Mouse (Mus musculus): ENCODE measurements around the gene Ccr9. TPM values are rescaled to one million over a fixed set of nuclear protein-coding genes. Genes with fewer than 3 reads are reported as not detected.
A peak's percentile ranks its signal among the peaks of the same experiment; 100 is the strongest.
"Not testable (repeated sequence)": the region's sequence is repeated elsewhere in the genome, so short reads cannot be mapped to it uniquely, and the experiment has no call there.

Gene Ccr9
- polyA plus RNA-seq, 1 experiment from 2014 or later, result 0.17 TPM

GRCm38 (mm10) chr9:123658981-123659380, 19.3 kb upstream of the Ccr9 start:
- H3K4me2 ChIP-seq (replicated peaks), result no peak overlapping the region

DNA sequence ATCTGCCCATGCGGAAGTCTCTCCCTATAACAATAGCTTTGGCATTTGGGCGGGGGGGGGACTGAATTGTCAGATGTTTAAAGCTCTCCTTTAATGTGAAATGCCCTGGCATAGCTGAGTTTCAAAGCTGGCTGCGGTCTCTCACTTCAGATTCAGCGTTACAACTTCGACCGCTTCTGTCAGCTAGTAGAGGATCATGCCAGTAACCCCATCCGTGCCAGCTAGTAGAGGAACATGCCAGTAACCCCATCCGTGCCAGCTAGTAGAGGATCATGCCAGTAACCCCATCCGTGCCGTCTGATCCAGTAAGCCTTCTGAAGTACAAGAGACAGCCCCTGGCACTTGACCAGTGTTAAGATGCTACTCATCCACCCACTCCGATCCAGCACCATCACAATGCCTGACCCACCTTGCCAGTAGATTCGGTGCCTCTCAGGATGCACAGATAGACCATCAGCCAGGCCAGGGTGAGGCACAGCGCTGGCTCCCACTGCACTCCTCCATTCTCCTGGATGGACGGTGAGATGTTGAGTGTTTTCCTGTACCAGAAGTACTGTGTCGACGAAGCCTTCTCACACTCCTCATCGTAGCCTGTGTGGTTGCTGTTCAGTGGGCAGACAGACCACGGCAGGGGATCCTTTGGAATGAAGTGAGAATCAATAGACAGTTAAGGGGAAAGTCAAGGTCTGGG, 18.1 kb upstream of the Ccr9 start:
- H3K27me3 ChIP-seq; ATAC-seq (ENCODE audit: insufficient number of reproducible peaks, low FRiP score, low TSS enrichment, low read depth); H3K27ac ChIP-seq (replicated peaks); H3K9me3 ChIP-seq (replicated peaks); H3K4me1 ChIP-seq; H3K9ac ChIP-seq; H3K4me3 ChIP-seq (replicated peaks); H3K36me3 ChIP-seq; H3K4me2 ChIP-seq (replicated peaks): not testable (repeated sequence)
- 79% methylated on average over 18 of the region's 18 CpGs for WGBS

More at GRCm38 (mm10) chr9:123658981-123659380, 19.3 kb upstream of the Ccr9 start:
- H3K9me3 ChIP-seq (replicated peaks), result no peaks in the 10 kb centered on the region
- H3K4me1 ChIP-seq, result no peaks in the 10 kb centered on the region
- H3K27me3 ChIP-seq, result no peaks in the 10 kb centered on the region
- H3K27ac ChIP-seq (replicated peaks), result no peak overlapping the region
- no peak overlapping the region for H3K9ac ChIP-seq
- no peak for ATAC-seq (ENCODE audit: insufficient number of reproducible peaks, low FRiP score, low TSS enrichment, low read depth)
- no peaks in the 10 kb centered on the region for H3K36me3 ChIP-seq
- H3K4me3 ChIP-seq (replicated peaks), result no peak overlapping the region

GRCm38 (mm10) chr9:123665645-123666044, 12.6 kb upstream of the Ccr9 start:
- Histone ChIP-seq H3K4me3 (replicated peaks) (no peak overlapping the region), H3K27me3 (no peaks in the 10 kb centered on the region), H3K9me3 (replicated peaks) (no peaks in the 10 kb centered on the region), H3K9ac (no peak overlapping the region), H3K4me2 (replicated peaks) (no peak overlapping the region), H3K4me1 (no peaks in the 10 kb centered on the region), H3K36me3 (no peaks in the 10 kb centered on the region), H3K27ac (replicated peaks) (no peak overlapping the region)
- 46% methylated on average over 5 of the region's 5 CpGs for WGBS
- no peak for ATAC-seq (ENCODE audit: insufficient number of reproducible peaks, low FRiP score, low TSS enrichment, low read depth)

DNA sequence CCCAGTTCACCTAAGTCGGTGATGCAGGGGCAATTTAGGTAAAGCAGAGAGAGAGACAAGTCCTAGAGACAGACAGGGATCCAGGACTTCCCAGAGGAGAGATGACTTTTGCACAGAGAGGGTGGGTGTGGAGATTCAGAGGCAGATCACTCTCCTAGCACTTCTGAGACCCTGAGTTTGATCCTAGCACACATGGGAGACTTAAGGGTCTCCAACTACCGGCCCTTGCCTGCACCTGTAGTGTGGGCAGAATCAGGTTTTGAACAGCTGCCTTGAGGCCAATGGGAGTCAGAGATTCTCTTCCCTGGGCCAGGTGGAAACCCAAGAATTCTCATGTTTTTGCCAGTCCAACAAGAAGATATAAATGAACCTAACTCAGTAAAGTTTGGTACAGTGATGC, 959 bp downstream of the Ccr9 start:
- Histone ChIP-seq H3K9me3 (replicated peaks) (no peaks in the 10 kb centered on the region), H3K36me3 (no peaks in the 10 kb centered on the region), H3K4me2 (replicated peaks) (peak overlapping the region; percentile 83), H3K27me3 (peaks cover 64% of the 10 kb centered on the region), H3K9ac (no peak overlapping the region), H3K4me3 (replicated peaks) (peak overlapping the region; percentile 43; the same call in 1 of the 2 replicates), H3K27ac (replicated peaks) (no peak overlapping the region), H3K4me1 (peaks cover 11% of the 10 kb centered on the region)
- 14% methylated on average over 2 of the region's 2 CpGs for WGBS
- no peak for ATAC-seq (ENCODE audit: insufficient number of reproducible peaks, low FRiP score, low TSS enrichment, low read depth)

- Histone ChIP-seq H3K9ac (no peak overlapping the region), H3K27ac (replicated peaks) (no peak overlapping the region), H3K9me3 (replicated peaks) (no peaks in the 10 kb centered on the region), H3K4me2 (replicated peaks) (no peak overlapping the region), H3K36me3 (no peaks in the 10 kb centered on the region), H3K4me1 (peaks cover 5% of the 10 kb centered on the region), H3K27me3 (peaks cover 29% of the 10 kb centered on the region), H3K4me3 (replicated peaks) (no peak overlapping the region)
- 54% methylated on average over 3 of the region's 3 CpGs for WGBS
- no peak for ATAC-seq (ENCODE audit: insufficient number of reproducible peaks, low FRiP score, low TSS enrichment, low read depth)
Observed at GRCm38 (mm10) chr9:123683704-123684103, 5.5 kb downstream of the Ccr9 start.

DNA sequence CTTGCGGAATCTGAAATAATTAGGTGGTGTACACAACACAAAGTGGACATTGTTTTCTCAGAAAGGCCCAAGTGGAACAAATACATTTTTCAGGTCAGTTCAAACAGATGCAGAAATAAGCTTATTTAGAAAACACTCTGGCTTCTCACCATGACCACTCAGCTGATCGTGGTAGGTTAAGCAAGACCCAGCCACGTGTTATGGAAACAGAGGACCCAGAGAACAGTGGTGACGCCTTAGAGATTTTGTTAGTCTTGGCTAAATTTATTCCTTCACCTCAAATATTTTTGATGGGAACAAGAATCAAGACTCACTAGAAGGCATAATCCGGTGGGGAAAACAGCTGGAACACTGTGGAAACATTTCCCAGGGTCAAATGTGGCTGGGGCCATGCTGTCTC, 8.0 kb downstream of the Ccr9 start:
- H3K4me2 ChIP-seq (replicated peaks), result no peak overlapping the region
- H3K36me3 ChIP-seq, result no peaks in the 10 kb centered on the region
- H3K27me3 ChIP-seq, result peaks cover 7% of the 10 kb centered on the region
- H3K4me1 ChIP-seq, result no peaks in the 10 kb centered on the region
- no peaks in the 10 kb centered on the region for H3K9me3 ChIP-seq (replicated peaks)
- H3K9ac ChIP-seq, result no peak overlapping the region
- 66% methylated on average over 5 of the region's 5 CpGs for WGBS
- no peak overlapping the region for H3K27ac ChIP-seq (replicated peaks)
- ATAC-seq (ENCODE audit: insufficient number of reproducible peaks, low FRiP score, low TSS enrichment, low read depth), result no peak
- no peak overlapping the region for H3K4me3 ChIP-seq (replicated peaks)

- WGBS, result 62% methylated on average over 1 of the region's 1 CpGs
- Histone ChIP-seq H3K9ac (no peak overlapping the region), H3K4me3 (replicated peaks) (no peak overlapping the region), H3K4me2 (replicated peaks) (no peak overlapping the region), H3K4me1 (no peaks in the 10 kb centered on the region), H3K27ac (replicated peaks) (no peak overlapping the region), H3K27me3 (no peaks in the 10 kb centered on the region), H3K9me3 (replicated peaks) (no peaks in the 10 kb centered on the region), H3K36me3 (0 out of 2 replicates have a peak, but pooled peaks cover 7% of the 10 kb centered on the region)
- no peak for ATAC-seq (ENCODE audit: insufficient number of reproducible peaks, low FRiP score, low TSS enrichment, low read depth)
Observed at GRCm38 (mm10) chr9:123688227-123688626, 10.0 kb downstream of the Ccr9 start.

- H3K4me1 ChIP-seq, result no peaks in the 10 kb centered on the region
- no peak overlapping the region for H3K27ac ChIP-seq (replicated peaks)
- H3K4me2 ChIP-seq (replicated peaks), result no peak overlapping the region
- 92% methylated on average over 3 of the region's 3 CpGs for WGBS
- ATAC-seq (ENCODE audit: insufficient number of reproducible peaks, low FRiP score, low TSS enrichment, low read depth), result no peak
- no peaks in the 10 kb centered on the region for H3K9me3 ChIP-seq (replicated peaks)
- H3K9ac ChIP-seq, result no peak overlapping the region
- H3K36me3 ChIP-seq, result peaks cover 25% of the 10 kb centered on the region
- H3K27me3 ChIP-seq, result no peaks in the 10 kb centered on the region
- no peak overlapping the region for H3K4me3 ChIP-seq (replicated peaks)
Observed at GRCm38 (mm10) chr9:123695634-123696302, 17.5 kb downstream of the Ccr9 start.

GRCm38 (mm10) chr9:123701822-123702221, 23.6 kb downstream of the Ccr9 start:
- no peak for ATAC-seq (ENCODE audit: insufficient number of reproducible peaks, low FRiP score, low TSS enrichment, low read depth)
- Histone ChIP-seq H3K9me3 (replicated peaks) (no peaks in the 10 kb centered on the region), H3K9ac (no peak overlapping the region), H3K4me3 (replicated peaks) (no peak overlapping the region), H3K4me1 (no peaks in the 10 kb centered on the region), H3K36me3 (peaks cover 39% of the 10 kb centered on the region), H3K27me3 (no peaks in the 10 kb centered on the region), H3K27ac (replicated peaks) (no peak overlapping the region), H3K4me2 (replicated peaks) (no peak overlapping the region)
- 89% methylated on average over 5 of the region's 5 CpGs for WGBS

DNA sequence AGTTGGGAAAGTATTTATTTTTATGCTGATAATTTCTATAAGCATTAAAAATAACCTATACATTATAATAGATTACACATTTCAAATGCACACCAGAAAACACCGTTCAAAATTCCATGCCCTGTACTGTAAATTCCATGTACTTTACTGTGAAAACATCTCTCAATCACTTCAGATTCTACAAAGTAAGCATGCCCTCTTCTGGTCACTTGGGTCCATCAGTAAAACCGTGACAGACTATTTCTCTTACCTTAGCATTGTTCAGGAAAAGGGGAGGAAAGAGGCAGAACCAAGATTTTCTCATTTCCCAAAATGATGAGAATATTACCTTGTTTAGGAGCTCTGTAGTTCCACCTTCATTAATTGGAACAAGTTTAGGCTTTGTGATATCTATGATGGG, 31.0 kb downstream of the Ccr9 start:
- ATAC-seq (ENCODE audit: insufficient number of reproducible peaks, low FRiP score, low TSS enrichment, low read depth), result no peak
- 41% methylated on average over 2 of the region's 2 CpGs for WGBS

GRCm38 (mm10) chr9:123713111-123713510, 34.9 kb downstream of the Ccr9 start:
- H3K4me2 ChIP-seq (replicated peaks), result no peak overlapping the region
- no peak for ATAC-seq (ENCODE audit: insufficient number of reproducible peaks, low FRiP score, low TSS enrichment, low read depth)
- H3K4me3 ChIP-seq (replicated peaks), result no peak overlapping the region
- H3K4me1 ChIP-seq, result peaks cover 6% of the 10 kb centered on the region
- WGBS, result 80% methylated on average over 2 of the region's 2 CpGs
- H3K36me3 ChIP-seq, result peaks cover 16% of the 10 kb centered on the region
- no peak overlapping the region for H3K9ac ChIP-seq
- H3K9me3 ChIP-seq (replicated peaks), result no peaks in the 10 kb centered on the region
- H3K27ac ChIP-seq (replicated peaks), result no peak overlapping the region
- no peaks in the 10 kb centered on the region for H3K27me3 ChIP-seq

More for the DNA sequence above, 31.0 kb downstream of the Ccr9 start:
- H3K9me3 ChIP-seq (replicated peaks), result no peaks in the 10 kb centered on the region
- H3K9ac ChIP-seq, result no peak overlapping the region
- H3K4me2 ChIP-seq (replicated peaks), result no peak overlapping the region
- H3K4me1 ChIP-seq, result no peaks in the 10 kb centered on the region
- no peak overlapping the region for H3K27ac ChIP-seq (replicated peaks)
- no peaks in the 10 kb centered on the region for H3K27me3 ChIP-seq
- peaks cover 31% of the 10 kb centered on the region for H3K36me3 ChIP-seq
- no peak overlapping the region for H3K4me3 ChIP-seq (replicated peaks)
